In genomic region chr1:144379991-144380594, GRCm38 (mm10) we compare ENCODE assay signal across 8 mouse cellular contexts.
A peak's percentile ranks its signal among the peaks of the same experiment; 100 is the strongest.
DNase-seq lines count a peak whose midpoint lies in the region; ATAC-seq and TF ChIP-seq lines count a peak whose summit lies in the region.

No protein-coding gene starts in this region.

- H3K36me3 ChIP-seq in lung, embryonic 14.5 days (ENCODE audit: insufficient read depth) = no peaks in the 10 kb centered on the region

- H3K27ac ChIP-seq in lung, embryonic 14.5 days (ENCODE audit: low read depth) = no peak overlapping the region

- intact Hi-C loops in gastrocnemius, postnatal 36 days (cut with DNase I) = loop anchor here (5.0 to 10.0 kb wide), 2 partner anchors 178 to 575 kb away; no protein-coding TSS in a partner anchor
- intact Hi-C loops in left cerebral cortex, postnatal 36 days (cut with DNase I) = loop anchor here (5.0 kb wide), 2 partner anchors 183 to 578 kb away; no protein-coding TSS in a partner anchor

- ATAC-seq in lung, embryonic 14.5 days (ENCODE audit: insufficient read depth) = no peak; the same call in 1 of the 2 replicates
- peak; percentile 48; the same call in 1 of the 2 replicates for ATAC-seq in neutrophil, adult 5-6 weeks (ENCODE audit: extremely low read depth, insufficient number of reproducible peaks, low FRiP score, poor library complexity, severe bottlenecking)

- TF ChIP-seq CTCF in lung, embryonic 14.5 days (IDR thresholded peaks at IDR 0.05; ENCODE audit: low read depth) = peak; percentile 62

- no peak overlapping the region for H3K4me3 ChIP-seq in lung, embryonic 14.5 days (ENCODE audit: low read depth, low read length)

- H3K4me1 ChIP-seq in lung, embryonic 14.5 days (ENCODE audit: insufficient read depth) = no peaks in the 10 kb centered on the region

- DNase-seq in lung, embryonic 14.5 days = peak; percentile 90
- DNase-seq in lung, postnatal 14 days = no peak
- DNase-seq in NIH3T3 (ENCODE audit: low read depth) = peak; percentile 69
- peak; percentile 22 for DNase-seq in embryo, embryonic 11.5 days (ENCODE audit: low read depth, low spot score)
- DNase-seq in cerebellum, postnatal 25 days = no peak
- no peak for DNase-seq in gastrocnemius, postnatal 36 days
- DNase-seq in left cerebral cortex, postnatal 36 days (ENCODE audit: low spot score in 2 of 2) = no peak

- 47% methylated on average over 3 of the region's 3 CpGs for WGBS in lung, embryonic 14.5 days

- no peak overlapping the region for H3K4me2 ChIP-seq in lung, embryonic 14.5 days

- no peaks in the 10 kb centered on the region for H3K27me3 ChIP-seq in lung, embryonic 14.5 days (ENCODE audit: insufficient read depth, low read length)

- no peak overlapping the region for H3K9ac ChIP-seq in lung, embryonic 14.5 days

- H3K9me3 ChIP-seq in lung, embryonic 14.5 days (ENCODE audit: low read depth, low read length) = no peaks in the 10 kb centered on the region

Comparison
In these comparisons a context has a peak if more than half of its experiments do, and no peak if none do; other contexts are left out.
1. DNase-seq: peak in lung, embryonic 14.5 days (single experiment), NIH3T3 (single experiment) and embryo, embryonic 11.5 days (single experiment); none in lung, postnatal 14 days (single experiment), cerebellum, postnatal 25 days (0 of 2), gastrocnemius, postnatal 36 days (0 of 2) and left cerebral cortex, postnatal 36 days (0 of 2).